In the genomic region with DNA sequence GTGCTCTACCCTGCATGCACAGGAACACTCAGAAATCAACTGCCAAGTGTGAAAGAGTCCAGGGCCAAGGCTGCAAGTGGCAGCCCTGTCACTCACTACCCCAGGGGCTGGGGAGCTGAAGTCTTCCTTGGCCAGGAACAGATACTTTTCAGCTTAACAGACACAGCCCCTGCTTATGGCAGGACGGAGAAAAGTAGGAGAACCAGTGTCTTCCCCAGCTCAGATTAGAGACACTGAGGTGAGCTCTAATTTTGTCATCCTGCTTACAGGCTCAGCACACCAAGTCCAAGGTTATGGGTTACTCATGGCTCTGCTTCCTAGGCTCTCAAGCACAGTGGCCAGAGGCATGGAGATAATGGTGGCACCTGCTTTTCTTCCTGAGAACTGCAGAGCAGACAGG, we compare ENCODE assay signal across 27 mouse cellular contexts.
A peak's percentile ranks its signal among the peaks of the same experiment; 100 is the strongest.
DNase-seq lines count a peak whose midpoint lies in the region; ATAC-seq lines count a peak whose summit lies in the region.
"Had no signal": no experiment of that assay in that cellular context is flagged by ENCODE, and none has a peak within 500 bp of the region (broad histone marks: within the 10 kb centered on the region; RNA-seq: fewer than 3 reads in every experiment).

No protein-coding gene starts in this region.

- no peaks in the 10 kb centered on the region for H3K9me3 ChIP-seq in hindbrain, embryonic 10.5 days
- no peaks in the 10 kb centered on the region for H3K9me3 ChIP-seq in hindbrain, embryonic 11.5 days (ENCODE audit: control insufficient read depth, low read length)
- H3K9me3 ChIP-seq: embryonic facial prominence, embryonic 12.5 days; forebrain, embryonic 10.5 days; limb, embryonic 12.5 days; megakaryocyte, embryonic 14.5 days; midbrain, embryonic 15.5 days; neural tube, embryonic 15.5 days; stomach, embryonic 15.5 days had no signal

- H3K4me2 ChIP-seq in hindbrain, embryonic 11.5 days (replicated peaks; ENCODE audit: low read depth, low read length), result no peak overlapping the region
- H3K4me2 ChIP-seq: embryonic facial prominence, embryonic 12.5 days; hindbrain, embryonic 14.5 days; limb, embryonic 12.5 days; midbrain, embryonic 15.5 days; neural tube, embryonic 15.5 days; stomach, embryonic 15.5 days had no signal

- peaks cover 38% of the 10 kb centered on the region for H3K4me1 ChIP-seq in hindbrain, embryonic 10.5 days (replicated peaks)
- H3K4me1 ChIP-seq in hindbrain, embryonic 11.5 days (replicated peaks; ENCODE audit: control insufficient read depth, insufficient read depth, low read length), result no peaks in the 10 kb centered on the region
- H3K4me1 ChIP-seq: stomach, embryonic 15.5 days had no signal

- H3K4me3 ChIP-seq in hindbrain, embryonic 10.5 days, result no peak overlapping the region
- H3K4me3 ChIP-seq in hindbrain, embryonic 11.5 days (ENCODE audit: low read depth, low read length), result no peak overlapping the region
- H3K4me3 ChIP-seq: embryonic facial prominence, embryonic 12.5 days; forebrain, embryonic 10.5 days; limb, embryonic 12.5 days; megakaryocyte, embryonic 14.5 days; midbrain, embryonic 15.5 days; neural tube, embryonic 15.5 days; stomach, embryonic 15.5 days had no signal

- peak; percentile 42 for DNase-seq in adrenal gland, adult 2 months
- no peak for DNase-seq in adrenal gland, adult 18-20 months (ENCODE audit: low spot score in 2 of 2)
- no peak for DNase-seq in hindbrain, embryonic 10.5 days (ENCODE audit: low spot score)
- DNase-seq in hindbrain, embryonic 11.5 days (ENCODE audit: low spot score), result no peak
- peak; percentile 56 for DNase-seq in MN1 (ENCODE audit: low spot score)
- DNase-seq: cerebellum, adult 8-10 months; cerebellum, postnatal 36 days; forebrain, postnatal 0 days; gastrocnemius, postnatal 14 days; heart, postnatal 36 days; kidney, adult 9 months; kidney, postnatal 25 days; lung, postnatal 36 days; retina, postnatal 1 day; right cerebral cortex, postnatal 14 days; thymus, postnatal 14 days had no signal

- H3K36me3 ChIP-seq in hindbrain, embryonic 10.5 days, result no peaks in the 10 kb centered on the region
- H3K36me3 ChIP-seq in hindbrain, embryonic 11.5 days (ENCODE audit: control insufficient read depth, insufficient read depth, low read length), result no peaks in the 10 kb centered on the region
- H3K36me3 ChIP-seq: embryonic facial prominence, embryonic 12.5 days; forebrain, embryonic 10.5 days; limb, embryonic 12.5 days; midbrain, embryonic 15.5 days; neural tube, embryonic 15.5 days; stomach, embryonic 15.5 days had no signal

- no peaks in the 10 kb centered on the region for H3K27me3 ChIP-seq in hindbrain, embryonic 10.5 days (ENCODE audit: insufficient read depth, poor library complexity, severe bottlenecking)
- no peaks in the 10 kb centered on the region for H3K27me3 ChIP-seq in hindbrain, embryonic 11.5 days (ENCODE audit: control insufficient read depth, insufficient read depth, low read length)
- H3K27me3 ChIP-seq: embryonic facial prominence, embryonic 12.5 days; limb, embryonic 12.5 days; megakaryocyte, embryonic 14.5 days; midbrain, embryonic 15.5 days; neural tube, embryonic 15.5 days; stomach, embryonic 15.5 days had no signal

- 90% methylated on average over 1 of the region's 1 CpGs for WGBS in hindbrain, embryonic 10.5 days
- 92% methylated on average over 1 of the region's 1 CpGs for WGBS in hindbrain, embryonic 11.5 days

- 0 out of 2 replicates have a peak overlapping the region, but pooled peaks have one; percentile 30 for H3K27ac ChIP-seq in hindbrain, embryonic 10.5 days
- no peak overlapping the region for H3K27ac ChIP-seq in hindbrain, embryonic 11.5 days (ENCODE audit: low read depth, low read length)
- H3K27ac ChIP-seq: embryonic facial prominence, embryonic 12.5 days; forebrain, embryonic 10.5 days; hindbrain, embryonic 14.5 days; limb, embryonic 12.5 days; midbrain, embryonic 15.5 days; neural tube, embryonic 15.5 days; stomach, embryonic 15.5 days had no signal

- ATAC-seq in hindbrain, embryonic 11.5 days (ENCODE audit: low FRiP score), result no peak
- peak; percentile 48 for ATAC-seq in megakaryocyte-erythroid progenitor cell, adult 5-6 weeks (replicated peaks; ENCODE audit: low FRiP score, low TSS enrichment, poor library complexity, severe bottlenecking)
- no peak; the same call in 1 of the 2 replicates for ATAC-seq in megakaryocyte progenitor cell, adult 5-6 weeks (replicated peaks; ENCODE audit: poor library complexity)
- ATAC-seq: forebrain, postnatal 0 days; intestine, postnatal 0 days; midbrain, embryonic 15.5 days had no signal

- H3K9ac ChIP-seq in hindbrain, embryonic 11.5 days (ENCODE audit: low read depth, low read length), result no peak overlapping the region
- H3K9ac ChIP-seq: embryonic facial prominence, embryonic 12.5 days; forebrain, postnatal 0 days; hindbrain, embryonic 14.5 days; limb, embryonic 12.5 days; midbrain, embryonic 15.5 days; neural tube, embryonic 15.5 days; stomach, embryonic 15.5 days had no signal

Comparison
In these comparisons a context has a peak if more than half of its experiments do, and no peak if none do; other contexts are left out.
1. DNase-seq: peak in adrenal gland, adult 2 months (single experiment) and MN1 (single experiment); none in adrenal gland, adult 18-20 months (0 of 2), hindbrain, embryonic 10.5 days (single experiment) and hindbrain, embryonic 11.5 days (single experiment).